Mouse (Mus musculus) heart, adult 2 months (tissue): ENCODE data around the gene Keap1. TPM values are rescaled to one million over a fixed set of nuclear protein-coding genes. Genes with fewer than 3 reads are reported as not detected.

Experiments
- DNase-seq, 2 experiments: peaks; one replicate each; pipeline ENCODE4 v3.0.0; 2021
- H3K27ac ChIP-seq: fragments of 200-600 bp; 2 replicates; pipeline ENCODE4 v1.8.1; 2022
- H3K27me3 ChIP-seq: fragments of 200-500 bp; 2 replicates; pipeline ENCODE4 v1.6.1; 2012; ENCODE audit warnings: mild to moderate bottlenecking, low read length, inconsistent platforms, mixed read lengths; ENCODE audit not compliant: control insufficient read depth, insufficient read depth
- H3K36me3 ChIP-seq: fragments of 200-500 bp; 2 replicates; pipeline ENCODE4 v1.6.1; 2012; ENCODE audit warnings: low read length, inconsistent platforms; ENCODE audit not compliant: control insufficient read depth, insufficient read depth
- H3K4me1 ChIP-seq: fragments of 200-500 bp; 2 replicates; pipeline ENCODE4 v1.6.1; 2011; ENCODE audit warnings: low read length; ENCODE audit not compliant: control insufficient read depth, insufficient read depth
- H3K4me3 ChIP-seq: fragments of 200-600 bp; 2 replicates; pipeline ENCODE4 v1.8.1; 2022
- H3K79me2 ChIP-seq: fragments of 200-500 bp; replicated peaks from 2 replicates; pipeline ENCODE4 v1.6.1; 2012; ENCODE audit warnings: mild to moderate bottlenecking, inconsistent platforms, low read length, moderate library complexity, mixed read lengths; ENCODE audit not compliant: control insufficient read depth, insufficient read depth
- H3K9ac ChIP-seq: fragments of 200-500 bp; 2 replicates; pipeline ENCODE4 v1.6.1; 2012; ENCODE audit warnings: low read depth, mild to moderate bottlenecking, control low read depth, inconsistent platforms, low read length, mixed read lengths
- CTCF ChIP-seq: fragments of 200-600 bp; IDR thresholded peaks from 2 replicates; pipeline ENCODE4 v1.8.1; 2022; ENCODE audit warnings: antibody characterized with exemption, mild to moderate bottlenecking, moderate library complexity
- EP300 ChIP-seq: fragments of 200-500 bp; IDR thresholded peaks from 2 replicates; pipeline ENCODE4 v1.6.1; 2011; ENCODE audit warnings: low read depth, low read length, control low read depth; ENCODE audit not compliant: insufficient read depth
- POLR2A ChIP-seq: fragments of 200-500 bp; IDR thresholded peaks from 2 replicates; pipeline ENCODE4 v1.6.1; 2011; ENCODE audit warnings: mild to moderate bottlenecking, low read depth, low read length, control low read depth; ENCODE audit not compliant: insufficient read depth
- WGBS: fragments of 180-500 bp; shearing (Covaris S2); methylation state at CpG from one replicate; pipeline ENCODE4 v1.1.7; 2018; 5-methylcytosine and 5-hydroxymethylcytosine counted together
- intact Hi-C: fragments of 180-260 bp; cut with DNase I; formaldehyde crosslinking; loops from one replicate; pipeline ENCODE4 v1.15.1; 2025
- polyA plus RNA-seq: library from polyadenylated mRNA; depleted of rRNA; stranded (reverse); fragments of >200 nt; gene quantifications from 2 replicates; pipeline ENCODE4 v1.2.3, GENCODE M21; 2012
- total RNA-seq, 2 experiments: library from RNA; stranded (reverse); gene quantifications; 2 replicates each; pipeline ENCODE4 v1.2.3; 2021

Gene Keap1
- total and polyA plus RNA-seq, 3 experiments = 37.6 to 47.2 (median 40.4) TPM

- no peak overlapping the region for H3K27ac ChIP-seq
- peaks cover 3% of the 10 kb centered on the region; the same call in 1 of the 2 replicates for H3K4me1 ChIP-seq
- H3K4me3 ChIP-seq = no peak overlapping the region
- no peak overlapping the region for H3K9ac ChIP-seq
- no peaks in the 10 kb centered on the region; the same call in 1 of the 2 replicates for H3K36me3 ChIP-seq
- no peak for DNase-seq
- TF ChIP-seq CTCF = peak; percentile 13; the same call in 1 of the 2 replicates
- no peak for TF ChIP-seq POLR2A
- H3K27me3 ChIP-seq = no peaks in the 10 kb centered on the region
- no peaks in the 10 kb centered on the region; the same call in 1 of the 2 replicates for H3K79me2 ChIP-seq
- 67% methylated on average over 5 of the region's 5 CpGs for WGBS
- intact Hi-C loops = loop anchor here (1.0 kb wide), 1 partner anchor 15 kb away; no protein-coding TSS in a partner anchor
These were observed 27.7 kb upstream of the Keap1 start for GRCm38 (mm10) chr9:21266889-21267288.

GRCm38 (mm10) chr9:21265611-21266010 lies 26.4 kb upstream of the Keap1 start:
- Histone ChIP-seq H3K4me3 (peak overlapping the region; percentile 62), H3K36me3 (no peaks in the 10 kb centered on the region; the same call in 1 of the 2 replicates), H3K9ac (peak overlapping the region; percentile 82), H3K27ac (peak overlapping the region; percentile 82), H3K79me2 (no peaks in the 10 kb centered on the region; the same call in 1 of the 2 replicates), H3K4me1 (peaks cover 4% of the 10 kb centered on the region; the same call in 1 of the 2 replicates), H3K27me3 (no peaks in the 10 kb centered on the region)
- intact Hi-C loops = loop anchor here (1.0 to 2.0 kb wide), 2 partner anchors 22 to 27 kb away; partner anchors contain the start of genes Keap1 and Kri1
- no peak for DNase-seq
- TF ChIP-seq EP300 (no peak), CTCF (no peak), POLR2A (no peak)
- WGBS = 6% methylated on average over 11 of the region's 11 CpGs

- H3K27ac ChIP-seq = peak within 1 kb of the TSS; percentile 82
- H3K4me1 ChIP-seq = peaks cover 4% of the 10 kb centered on the region; the same call in 1 of the 2 replicates
- H3K9ac ChIP-seq = peak within 1 kb of the TSS; percentile 82
- peak; percentile 98 to 100 for DNase-seq
- no peaks in the 10 kb centered on the region for H3K27me3 ChIP-seq
- H3K79me2 ChIP-seq = no peaks in the 10 kb centered on the region
- H3K4me3 ChIP-seq = peak within 1 kb of the TSS; percentile 62
- intact Hi-C loops = loop anchor here (1.0 to 2.0 kb wide), 2 partner anchors 22 to 26 kb away; partner anchors contain the start of genes Keap1 and Kri1
- no peaks in the 10 kb centered on the region; the same call in 1 of the 2 replicates for H3K36me3 ChIP-seq
- TF ChIP-seq EP300 (peak; percentile 66; the same call in 1 of the 2 replicates), CTCF (no peak), POLR2A (peak; percentile 94)
- under 1% methylated on average over 49 of the region's 49 CpGs for WGBS
These were observed 25.9 kb upstream of the Keap1 start, which contains the start of gene Atg4d for GRCm38 (mm10) chr9:21265000-21265561. TSS of gene Atg4d (plus strand) at chr9:21265293.

GRCm38 (mm10) chr9:21264272-21264999 lies 25.3 kb upstream of the Keap1 start:
- WGBS = 29% methylated on average over 17 of the region's 17 CpGs

GRCm38 (mm10) chr9:21261831-21262230 lies 22.7 kb upstream of the Keap1 start:
- Histone ChIP-seq H3K9ac (no peak overlapping the region), H3K4me3 (no peak overlapping the region), H3K27ac (no peak overlapping the region), H3K27me3 (no peaks in the 10 kb centered on the region), H3K36me3 (no peaks in the 10 kb centered on the region; the same call in 1 of the 2 replicates), H3K4me1 (peaks cover 4% of the 10 kb centered on the region; the same call in 1 of the 2 replicates), H3K79me2 (no peaks in the 10 kb centered on the region)
- TF ChIP-seq EP300 = no peak
- TF ChIP-seq POLR2A = no peak
- no peak for TF ChIP-seq CTCF
- intact Hi-C loops = no loop called here
- 40% methylated on average over 2 of the region's 2 CpGs for WGBS
- DNase-seq = no peak

More at GRCm38 (mm10) chr9:21264272-21264999, 25.3 kb upstream of the Keap1 start:
- Histone ChIP-seq H3K4me1 (peaks cover 4% of the 10 kb centered on the region; the same call in 1 of the 2 replicates), H3K27ac (peak overlapping the region; percentile 82), H3K4me3 (peak overlapping the region; percentile 62), H3K79me2 (no peaks in the 10 kb centered on the region), H3K27me3 (no peaks in the 10 kb centered on the region), H3K9ac (peak overlapping the region; percentile 58), H3K36me3 (no peaks in the 10 kb centered on the region; the same call in 1 of the 2 replicates)
- TF ChIP-seq POLR2A (no peak), EP300 (no peak), CTCF (no peak)
- intact Hi-C loops = loop anchor here (2.0 kb wide), 1 partner anchor 26 kb away; the partner anchor contains the start of gene Keap1
- no peak for DNase-seq
